Mouse (Mus musculus) urinary bladder, postnatal 36 days (tissue): ENCODE measurements around the gene Pnrc2.

Experiments
- DNase-seq, 2 experiments: peaks; one replicate each; pipeline ENCODE4 v3.0.0; 2022; ENCODE audit warnings: low spot score in 2 of 2, mixed read lengths in 1 of 2

Gene Pnrc2

DNA sequence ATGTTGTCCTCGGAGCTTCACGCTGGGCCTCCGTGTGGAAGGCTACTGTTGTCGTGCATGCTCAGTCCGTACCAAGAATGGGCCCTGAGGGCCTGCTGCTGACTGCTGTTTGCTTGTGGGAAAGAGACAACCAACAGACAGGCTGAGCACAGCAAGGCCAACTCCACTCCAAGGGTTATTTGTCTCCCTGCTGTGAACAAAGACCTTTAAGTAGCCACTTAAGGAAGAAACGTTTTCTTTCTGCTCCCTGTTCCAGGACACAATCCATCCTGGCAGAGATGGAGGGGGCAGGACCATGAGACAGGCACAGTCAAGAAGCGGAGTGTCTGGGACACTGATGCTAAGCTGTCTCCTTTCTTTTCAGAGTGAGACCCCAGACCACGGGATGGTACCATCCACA is 49.4 kb downstream of the Pnrc2 start:
- no peak for DNase-seq

DNA sequence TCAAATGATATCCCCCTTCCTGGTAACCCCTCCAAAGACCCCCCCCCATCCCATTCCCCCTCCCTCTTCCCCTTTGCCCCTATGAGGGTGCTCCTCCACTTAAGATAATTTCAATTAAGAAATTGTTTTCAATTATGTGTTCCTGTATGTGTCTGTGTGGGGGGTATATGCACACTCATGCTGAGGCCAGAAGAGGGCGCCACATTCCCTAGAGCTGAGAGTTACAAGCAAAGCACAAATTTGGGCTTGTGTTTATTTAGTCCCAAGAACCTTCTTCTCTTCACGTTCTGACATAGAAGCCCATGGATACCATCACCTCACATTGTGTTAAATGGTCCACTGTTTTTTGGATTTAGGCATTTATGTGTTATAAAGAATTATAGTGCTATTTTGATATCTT is 50.4 kb downstream of the Pnrc2 start:
- no peak for DNase-seq

DNA sequence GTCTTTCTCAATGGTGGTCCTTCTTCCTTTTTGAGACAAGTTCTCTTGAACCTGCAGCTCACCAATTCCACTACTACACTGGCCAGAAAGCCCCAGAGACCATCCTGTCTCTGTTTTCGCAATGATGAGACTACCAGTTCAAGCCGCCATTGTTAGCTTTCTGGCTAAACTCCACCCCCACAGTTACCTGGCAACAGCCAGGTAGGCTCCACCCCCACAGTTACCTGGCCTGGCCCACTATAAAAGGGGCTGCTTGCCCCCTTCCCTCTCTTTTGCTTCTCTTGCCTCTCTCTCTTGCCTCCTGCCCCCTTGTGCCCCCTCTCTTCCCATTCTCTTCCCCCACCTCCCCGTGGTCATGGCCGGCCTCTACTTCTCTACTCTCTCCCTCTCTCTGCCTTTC is 51.9 kb downstream of the Pnrc2 start:
- no peak for DNase-seq
